Mouse (Mus musculus) T-helper 1 cell (primary cell): Measurements from ENCODE around the gene Clcn5.

ENCODE experiments used
- in situ Hi-C: fragments of 300-600 bp; cut with MboI, MseI; formaldehyde crosslinking; loops from one replicate; pipeline ENCODE4 v1.15.1; 2025; ENCODE audit warnings: high pct_unique_total_duplicates

The Clcn5 gene

GRCm38 (mm10) chrX:7197833-7198232 is 121.3 kb downstream of the Clcn5 start:
- in situ Hi-C loops = no loop called here

- in situ Hi-C loops = no loop called here
Observed at GRCm38 (mm10) chrX:7190816-7191215, 128.3 kb downstream of the Clcn5 start.

- in situ Hi-C loops = no loop called here
Observed at GRCm38 (mm10) chrX:7188311-7188807, 130.8 kb downstream of the Clcn5 start.

- in situ Hi-C loops = no loop called here
Observed at GRCm38 (mm10) chrX:7187455-7188310, 131.5 kb downstream of the Clcn5 start.

GRCm38 (mm10) chrX:7170156-7170555 is 149.0 kb downstream of the Clcn5 start:
- in situ Hi-C loops = no loop called here

- in situ Hi-C loops = no loop called here
Observed at GRCm38 (mm10) chrX:7168799-7169198, 150.4 kb downstream of the Clcn5 start.

GRCm38 (mm10) chrX:7157976-7158375 is 161.2 kb downstream of the Clcn5 start:
- in situ Hi-C loops = no loop called here

- in situ Hi-C loops = no loop called here
Observed at GRCm38 (mm10) chrX:7156026-7156732, 163.0 kb downstream of the Clcn5 start.

- in situ Hi-C loops = no loop called here
Observed at GRCm38 (mm10) chrX:7150129-7150528, 169.0 kb downstream of the Clcn5 start.

GRCm38 (mm10) chrX:7146156-7146555 is 173.0 kb downstream of the Clcn5 start:
- in situ Hi-C loops = no loop called here

- in situ Hi-C loops = loop anchor here (5.0 kb wide), 1 partner anchor 161 kb away; no protein-coding TSS in a partner anchor
Observed at GRCm38 (mm10) chrX:7121618-7122280, 197.4 kb downstream of the Clcn5 start.

- in situ Hi-C loops = no loop called here
Observed at GRCm38 (mm10) chrX:7114885-7115284, 204.3 kb downstream of the Clcn5 start.
